Mouse (Mus musculus) adrenal gland, postnatal 25 days (tissue): Measurements from ENCODE around the gene Mfsd12. TPM values are rescaled to one million over a fixed set of nuclear protein-coding genes. Genes with fewer than 3 reads are reported as not detected.

Source experiments
- DNase-seq: peaks from one replicate; pipeline ENCODE4 v3.0.0; 2021; ENCODE audit warnings: mixed read lengths
- long read RNA-seq: library from polyadenylated mRNA; stranded (forward); transcript quantifications from one replicate; pipeline ENCODE4 v2.0.0, GENCODE M21; 2021
- total RNA-seq: library from RNA; stranded (reverse); gene quantifications from 2 replicates; pipeline ENCODE4 v1.2.3, GENCODE M21; 2021

The Mfsd12 gene
- 14.3 and 21.6 TPM in 2 replicates for total RNA-seq
- long read RNA-seq, transcript Mfsd12-201 (10 exons, 3,971 nt): major isoform, 35 of 47 reads
- long read RNA-seq, partial matches to known transcripts: 3 of 47 reads
- long read RNA-seq, other reads (novel, unspliced or antisense): 9 of 47 reads

DNA sequence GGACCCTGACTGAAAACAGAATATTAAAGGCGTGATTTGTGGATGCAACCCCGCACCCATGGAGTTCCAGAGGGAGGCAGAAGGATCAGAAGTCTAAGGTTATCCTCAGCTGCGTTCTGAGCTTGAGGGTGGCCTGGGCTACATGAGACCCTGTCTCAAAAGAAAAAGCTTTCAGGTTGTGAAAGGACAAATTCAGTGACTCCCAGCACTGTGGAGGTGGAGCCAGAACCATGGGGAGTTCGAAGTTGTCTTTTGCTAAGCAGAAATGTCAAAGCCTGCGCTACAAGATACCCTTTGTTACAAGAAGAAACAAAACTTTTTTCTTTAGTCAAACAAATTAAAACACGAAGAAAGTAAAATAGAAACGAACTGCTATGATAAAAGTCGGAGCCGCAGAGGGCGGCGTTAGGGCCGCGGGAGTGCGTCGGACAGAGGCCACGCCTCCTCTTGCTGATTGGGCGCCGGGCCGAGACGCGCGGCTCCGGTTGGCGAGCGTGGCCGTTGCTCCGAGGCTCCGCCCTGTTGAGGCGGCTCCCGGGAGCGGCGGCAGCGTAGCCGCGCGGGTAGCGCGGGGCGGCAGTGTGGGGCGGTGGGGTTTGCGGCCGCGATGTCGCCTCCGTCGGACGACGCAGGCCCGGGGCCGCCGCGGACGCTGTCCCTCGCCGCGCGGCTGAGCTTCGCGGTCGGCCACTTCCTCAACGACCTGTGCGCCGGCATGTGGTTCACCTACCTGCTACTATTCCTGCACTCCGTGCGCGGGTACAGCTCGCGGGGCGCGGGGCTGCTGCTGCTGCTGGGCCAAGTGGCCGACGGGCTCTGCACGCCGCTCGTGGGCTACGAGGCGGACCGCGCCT is at the start of gene Mfsd12:
Gene Mfsd12 (plus strand): TSS at position 501 of the 854 bp plus-strand sequence.
- DNase-seq: peak; percentile 95

DNA sequence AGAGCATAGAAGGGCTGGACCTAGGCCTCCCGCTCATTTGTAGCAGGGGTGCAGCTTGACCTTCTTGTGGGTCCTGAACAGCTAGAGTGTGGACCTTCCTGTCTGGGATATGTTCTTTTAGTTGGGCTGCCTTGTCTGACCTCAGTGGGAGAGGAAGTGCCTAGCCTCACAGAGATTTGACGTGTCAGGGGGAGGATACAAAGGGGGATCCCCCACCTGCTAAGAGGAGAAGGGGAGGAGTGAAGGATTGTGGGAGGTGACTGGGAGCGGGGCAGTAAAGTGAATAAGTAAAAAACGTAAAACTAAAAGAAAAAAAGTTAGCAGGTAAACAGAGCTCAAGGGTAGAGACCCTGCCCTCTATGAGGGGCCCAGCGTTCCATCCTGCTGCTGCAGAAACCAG is 47.7 kb upstream of the Mfsd12 start:
- no peak for DNase-seq

DNA sequence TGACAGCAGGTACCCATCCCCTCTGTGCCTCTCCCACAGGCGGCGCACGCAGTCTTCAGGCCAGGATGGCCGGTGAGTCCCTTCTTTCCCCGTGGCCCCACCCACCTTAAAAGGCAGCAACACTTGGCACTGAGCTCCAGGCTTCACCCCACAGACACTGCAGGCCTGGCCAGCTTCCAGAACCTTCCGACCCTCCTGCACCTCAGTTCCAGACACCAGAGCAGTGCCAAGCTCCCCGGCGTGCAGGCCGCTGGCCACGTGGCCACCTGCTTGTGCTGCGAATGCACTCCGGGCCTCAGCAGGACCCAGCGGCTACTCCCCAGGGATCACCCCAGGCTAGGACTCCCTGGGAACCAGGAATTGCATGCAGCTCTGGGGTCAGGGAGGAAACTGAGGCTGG is 43.7 kb upstream of the Mfsd12 start:
- no peak for DNase-seq

DNA sequence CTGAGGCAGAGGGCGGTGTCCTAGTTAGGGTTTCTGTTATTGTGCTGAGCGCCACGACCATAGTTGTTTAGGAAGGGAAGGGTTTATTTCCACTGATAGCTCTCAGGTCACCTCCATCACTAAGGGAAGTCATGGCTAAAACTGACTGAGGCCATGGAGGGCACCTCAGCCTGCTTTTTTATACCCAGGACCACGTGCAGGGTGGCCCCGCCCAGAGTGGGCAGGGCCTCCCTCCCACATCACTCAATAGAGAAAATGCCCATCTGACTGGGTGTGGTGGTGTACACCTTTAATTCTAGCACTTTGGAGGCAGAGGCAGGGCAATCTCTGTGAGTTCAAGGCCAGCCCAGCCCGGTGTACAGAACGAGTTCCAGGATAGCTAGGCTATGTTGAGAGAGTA is 43.1 kb upstream of the Mfsd12 start:
- DNase-seq: no peak

DNA sequence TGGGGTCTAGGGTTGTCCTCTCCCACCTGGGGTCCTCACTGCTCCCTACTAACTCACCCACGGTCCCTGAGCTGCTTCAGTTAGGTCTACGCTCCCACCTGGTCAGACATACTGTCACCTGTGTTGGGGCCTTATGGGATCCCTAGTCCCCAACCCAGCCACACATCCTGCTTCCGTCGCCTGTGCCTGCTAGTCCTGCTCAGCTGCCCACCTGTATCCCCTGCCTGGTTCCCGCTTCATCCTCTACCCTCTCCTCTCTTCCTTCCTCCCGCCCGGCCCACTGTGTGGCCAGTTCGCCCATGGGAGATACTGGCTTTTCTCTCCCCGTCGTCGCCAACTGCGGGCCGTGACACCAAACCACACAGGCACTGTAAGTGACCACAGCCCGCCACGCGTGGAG is 41.7 kb upstream of the Mfsd12 start:
- no peak for DNase-seq

DNA sequence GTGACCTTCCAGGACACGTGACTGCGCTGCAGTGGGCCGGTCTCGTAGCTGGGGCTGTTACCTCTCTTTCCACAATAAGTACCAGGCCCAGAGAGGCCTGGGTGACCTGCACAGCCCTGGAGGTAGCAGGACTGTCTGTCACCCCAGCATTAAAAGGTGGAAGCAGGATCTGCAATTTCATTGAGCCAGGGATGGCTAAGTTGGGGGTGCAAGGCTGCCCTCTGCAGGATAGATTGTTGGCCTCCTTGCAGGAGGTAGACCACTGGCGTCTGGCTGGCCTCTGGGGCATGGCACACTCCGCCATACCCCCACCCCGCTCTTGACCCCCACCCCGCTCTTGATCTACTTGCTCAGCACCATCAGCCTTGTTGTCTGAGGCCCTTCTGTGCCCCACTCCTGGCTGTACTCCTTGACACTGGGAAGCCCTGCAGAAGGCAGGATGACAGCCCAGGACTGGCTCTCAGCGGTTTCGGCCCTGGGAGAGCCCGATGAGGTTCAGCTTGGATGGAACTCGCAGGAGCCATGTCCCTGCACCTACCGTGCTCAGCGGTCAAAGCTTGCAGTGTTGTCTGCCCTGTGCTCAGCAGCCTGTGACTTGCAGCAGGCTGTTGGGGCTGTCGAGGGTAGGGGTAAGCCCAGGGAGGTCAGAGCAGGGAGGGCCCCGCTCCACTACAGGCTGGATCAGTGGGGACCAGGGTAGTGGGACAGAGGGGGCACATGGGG is 40.8 kb upstream of the Mfsd12 start:
- no peak for DNase-seq

DNA sequence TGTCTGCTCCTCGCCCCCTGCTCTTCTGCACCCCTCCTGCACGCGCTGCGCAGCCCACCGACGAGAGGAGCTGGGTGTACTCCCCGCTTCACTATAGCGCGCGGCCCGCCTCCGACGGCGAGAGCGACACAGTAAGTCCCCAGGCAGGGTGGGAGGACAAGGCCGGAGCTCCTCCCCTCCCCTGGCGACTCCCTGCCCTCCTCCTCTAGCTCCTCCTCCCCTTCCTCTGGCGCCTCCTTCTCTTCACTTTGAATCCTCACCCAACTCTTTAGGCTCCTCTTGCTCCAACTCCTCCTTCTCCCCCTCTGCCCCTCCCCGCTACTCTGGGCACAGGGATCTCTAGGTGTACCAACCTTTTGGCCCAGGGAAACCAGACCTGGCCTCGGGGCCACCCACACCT is 40.0 kb upstream of the Mfsd12 start:
- DNase-seq: peak; percentile 79

DNA sequence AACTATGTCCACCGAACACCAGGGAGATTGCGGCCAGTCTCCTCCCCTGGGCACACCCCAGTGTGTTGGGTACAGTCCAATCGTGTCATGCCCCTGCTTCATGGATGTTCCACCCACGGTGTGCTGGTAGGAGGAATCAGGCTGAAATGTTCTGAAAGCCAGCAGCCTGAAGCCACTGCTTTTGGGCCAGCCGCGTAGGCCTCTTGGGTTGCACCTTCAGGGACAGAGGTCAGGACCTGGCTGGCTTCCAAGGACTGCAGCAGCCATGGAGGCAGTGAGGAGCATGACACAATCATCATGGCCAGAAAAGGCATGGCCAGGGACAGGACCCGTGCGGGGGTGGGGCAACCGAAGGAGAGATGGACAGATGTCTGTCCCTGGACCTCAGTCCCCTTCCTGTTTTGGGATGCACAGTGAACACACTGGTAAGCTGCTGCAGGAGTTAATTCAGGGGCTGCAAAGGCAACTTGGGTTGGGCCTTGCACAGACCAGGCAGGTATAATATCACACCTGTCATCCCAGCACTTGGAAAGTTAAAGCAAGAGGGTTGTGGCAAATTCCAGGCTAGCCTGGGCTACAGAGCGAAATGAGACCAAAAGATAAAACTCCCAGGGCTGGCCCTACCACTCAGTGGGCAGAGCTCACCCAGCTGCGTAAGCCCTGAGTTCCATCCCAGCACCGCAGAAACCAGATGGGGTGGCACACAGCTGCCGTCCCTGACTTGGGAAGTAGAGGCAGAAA is 38.5 kb upstream of the Mfsd12 start:
- peak; percentile 78 for DNase-seq

DNA sequence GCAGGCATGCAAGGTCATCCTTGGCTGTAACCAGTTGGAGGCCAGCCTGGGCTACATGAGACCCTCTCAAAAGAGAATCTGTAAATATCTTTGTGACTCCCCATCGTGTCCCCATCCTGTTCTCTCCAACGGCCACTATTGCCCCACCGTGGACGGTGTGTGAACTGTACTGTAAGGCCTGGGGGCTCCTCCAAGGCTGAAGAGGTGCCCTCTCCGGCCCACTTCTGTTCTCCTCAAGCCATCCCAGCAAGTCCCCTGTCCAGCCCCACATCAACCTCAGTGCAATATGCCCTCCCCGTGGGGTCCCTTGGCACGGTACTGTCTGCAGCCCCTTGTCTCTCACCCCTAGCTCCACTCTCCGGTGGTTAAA is 38.0 kb upstream of the Mfsd12 start:
- no peak for DNase-seq

DNA sequence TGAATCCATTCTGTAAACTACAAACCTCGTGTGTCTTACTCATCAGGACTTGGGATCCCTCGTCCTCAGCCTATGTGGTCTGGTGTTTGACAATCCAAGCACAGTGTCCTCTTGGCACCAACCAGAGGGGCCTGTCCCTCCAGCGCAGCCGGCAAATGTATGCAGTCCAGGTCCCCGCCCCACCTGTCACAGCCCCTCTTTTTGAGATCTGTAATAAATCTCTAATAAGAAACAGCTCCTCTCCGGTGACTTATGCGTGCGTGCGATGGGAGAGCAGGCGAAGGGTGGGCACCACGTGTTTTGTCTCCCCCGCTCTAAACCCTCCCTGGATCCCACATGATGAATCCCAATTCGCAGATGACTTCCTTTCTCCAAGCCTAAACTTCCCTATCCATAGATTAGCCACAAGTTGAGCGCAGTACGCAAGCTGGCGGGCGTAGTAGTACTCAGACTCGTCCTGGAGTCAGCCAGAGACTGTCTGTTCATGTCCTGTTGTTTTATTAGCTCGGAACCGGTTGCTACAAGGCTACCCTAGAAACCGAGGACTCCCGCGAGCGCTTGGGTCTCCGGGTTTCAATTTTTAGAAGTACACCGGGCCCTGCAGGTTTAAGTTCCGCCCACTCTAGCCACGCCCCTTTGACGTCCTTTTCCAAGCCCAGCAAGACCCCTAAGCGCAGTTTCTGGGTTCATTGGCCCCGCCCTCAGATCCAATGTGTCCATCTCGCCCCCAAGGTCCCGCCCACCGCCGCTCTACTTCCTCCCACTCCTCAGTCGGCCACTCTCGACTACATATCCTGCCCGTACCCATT is 37.3 kb upstream of the Mfsd12 start:
- peak; percentile 93 for DNase-seq

DNA sequence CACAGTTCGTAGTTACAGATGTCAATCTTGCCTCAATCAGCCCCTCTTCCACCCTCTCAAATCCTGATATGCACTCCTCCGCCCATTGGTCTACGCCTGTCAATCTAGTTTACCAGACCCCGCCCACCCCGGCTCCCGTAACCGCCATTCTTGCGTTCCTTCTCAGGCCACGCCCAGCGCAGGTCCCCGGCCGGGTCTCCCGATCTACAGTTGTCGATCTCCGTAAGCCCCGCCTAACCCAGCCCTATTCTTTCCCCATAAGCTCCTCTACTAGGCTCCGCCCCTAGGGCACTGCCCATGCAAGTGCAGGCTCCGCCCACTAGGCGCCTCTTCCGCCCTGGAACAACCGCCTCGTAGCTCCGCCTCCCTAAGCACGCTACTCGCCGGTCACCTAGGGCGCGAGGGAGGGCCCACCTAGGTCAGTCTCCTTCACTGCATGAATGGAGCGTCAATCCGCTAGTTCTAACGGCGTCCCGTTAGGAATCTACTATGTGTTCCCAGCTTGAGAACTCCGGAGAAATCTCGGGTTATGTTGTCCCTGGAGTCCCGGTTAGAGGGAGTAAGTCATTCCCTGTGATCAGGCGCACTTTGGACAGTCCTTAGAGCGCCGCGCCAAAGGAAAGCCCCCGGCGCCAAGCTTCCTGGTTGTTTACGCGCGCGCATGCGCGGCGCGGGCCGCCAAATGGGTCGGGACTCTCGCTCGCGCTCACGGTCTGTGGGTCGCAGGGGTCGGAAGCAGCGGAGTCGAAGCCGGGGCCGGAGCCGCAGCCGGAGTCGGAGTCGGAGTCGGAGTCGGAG is 36.5 kb upstream of the Mfsd12 start, which contains the start of gene Cactin:
Gene Cactin (plus strand): TSS at position 554 of the 798 bp plus-strand sequence.
- peak; percentile 99 for DNase-seq

DNA sequence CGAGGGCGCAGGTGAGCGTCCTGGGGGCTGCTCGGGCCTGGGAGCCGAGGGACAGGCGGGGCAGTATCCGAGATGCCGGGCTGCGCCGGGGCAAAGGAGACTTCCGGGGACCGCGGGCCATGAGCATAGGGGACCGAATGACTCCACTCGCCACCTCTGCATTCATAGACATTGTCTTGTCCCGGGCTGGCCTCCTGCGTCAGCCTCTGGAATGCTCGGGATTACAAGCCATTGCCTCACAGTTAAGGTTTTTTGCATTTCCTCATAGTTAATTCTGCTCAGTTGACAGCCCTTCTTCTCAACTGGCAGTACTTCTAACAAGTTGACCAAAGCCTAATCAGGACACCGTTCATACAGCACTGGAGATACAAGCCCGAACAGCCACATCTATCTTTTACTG is 35.9 kb upstream of the Mfsd12 start:
- no peak for DNase-seq

DNA sequence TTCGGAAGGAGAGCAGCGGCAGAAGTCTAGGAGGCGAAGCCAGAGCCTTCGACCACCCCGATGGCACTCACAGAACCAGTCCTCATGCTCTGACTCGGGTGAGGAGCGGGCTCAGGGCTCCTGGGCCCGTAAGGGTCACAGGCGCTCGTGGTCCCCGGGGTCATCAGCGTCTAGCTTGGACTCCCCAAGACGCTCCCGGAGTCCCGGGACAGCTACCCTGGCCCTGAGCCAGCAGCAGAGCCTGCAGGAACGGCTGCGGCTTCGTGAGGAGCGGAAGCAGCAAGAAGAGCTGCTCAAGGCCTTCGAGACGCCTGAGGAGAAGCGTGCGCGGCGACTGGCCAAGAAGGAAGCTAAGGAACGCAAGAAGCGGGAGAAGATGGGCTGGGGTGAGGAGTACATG is 34.8 kb upstream of the Mfsd12 start:
- DNase-seq: no peak

DNA sequence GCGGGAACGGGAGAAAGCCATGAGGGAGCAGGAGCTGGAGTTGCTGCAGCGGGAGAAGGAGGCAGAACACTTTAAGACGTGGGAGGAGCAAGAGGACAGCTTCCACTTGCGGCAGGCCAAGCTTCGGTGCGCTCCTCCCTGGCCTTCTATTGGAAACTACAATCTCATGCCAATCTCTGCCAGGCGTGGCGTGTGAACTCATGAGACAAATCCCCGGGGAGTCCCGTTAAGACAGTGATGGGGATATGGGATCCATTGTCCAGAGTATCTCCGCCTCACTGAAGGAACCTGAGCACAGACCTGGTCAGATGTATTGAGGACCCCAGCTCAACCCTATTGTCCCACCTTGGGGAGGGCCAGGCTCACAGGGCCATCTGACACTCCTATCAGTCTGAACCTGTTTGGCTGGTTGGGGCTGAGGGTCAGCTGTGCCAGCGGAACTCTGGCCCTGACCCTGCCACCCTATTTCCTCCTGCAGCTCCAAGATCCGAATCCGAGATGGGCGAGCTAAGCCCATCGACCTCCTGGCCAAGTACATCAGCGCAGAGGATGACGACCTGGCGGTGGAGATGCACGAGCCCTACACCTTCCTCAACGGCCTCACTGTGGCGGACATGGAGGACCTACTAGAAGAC is 34.0 kb upstream of the Mfsd12 start:
- no peak for DNase-seq

DNA sequence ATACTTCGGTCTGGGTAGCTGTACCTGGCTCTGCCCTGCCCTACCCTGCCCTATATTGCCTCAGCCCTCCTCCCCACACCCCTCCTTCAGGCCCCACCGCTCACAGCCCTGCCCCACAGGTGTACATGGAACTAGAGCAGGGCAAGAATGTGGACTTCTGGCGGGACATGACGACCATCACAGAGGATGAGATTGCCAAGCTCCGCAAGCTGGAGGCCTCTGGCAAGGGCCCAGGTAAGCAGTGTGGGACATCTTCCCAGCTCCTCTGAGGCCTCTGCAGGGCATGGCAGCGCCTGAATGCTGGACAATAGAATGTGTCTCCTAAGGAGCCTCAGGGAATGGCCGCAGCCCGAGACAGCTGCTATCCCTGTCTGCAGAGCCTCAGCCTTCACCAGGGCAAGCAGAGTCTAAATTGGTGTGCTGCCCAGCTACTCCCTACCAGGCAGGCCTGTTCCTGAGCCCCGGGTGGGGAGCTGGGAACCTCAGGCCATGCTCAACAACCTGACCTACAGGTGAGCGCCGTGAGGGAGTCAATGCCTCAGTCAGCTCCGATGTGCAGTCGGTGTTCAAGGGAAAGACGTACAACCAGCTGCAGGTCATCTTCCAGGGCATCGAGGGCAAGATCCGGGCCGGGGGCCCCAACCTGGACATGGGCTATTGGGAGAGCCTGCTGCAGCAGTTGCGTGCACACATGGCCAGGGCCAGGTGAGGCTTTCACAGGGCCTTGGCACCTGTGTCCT is 33.3 kb upstream of the Mfsd12 start:
- DNase-seq: no peak

DNA sequence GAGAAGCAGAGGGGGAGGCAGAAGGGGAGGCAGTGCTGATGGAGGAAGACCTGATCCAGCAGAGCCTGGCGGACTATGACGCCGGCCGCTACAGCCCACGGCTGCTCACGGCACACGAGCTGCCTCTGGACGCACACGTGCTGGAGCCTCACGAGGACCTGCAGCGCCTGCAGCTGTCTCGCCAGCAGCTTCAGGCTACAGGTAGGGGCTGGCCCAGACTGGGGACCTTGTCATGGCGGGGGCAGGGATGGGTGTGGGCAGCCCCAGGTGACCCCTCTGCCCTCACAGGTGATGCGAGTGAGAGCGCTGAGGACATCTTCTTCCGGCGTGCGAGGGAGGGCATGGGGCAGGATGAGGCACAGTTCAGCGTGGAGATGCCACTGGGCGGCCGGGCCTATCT is 32.1 kb upstream of the Mfsd12 start:
- DNase-seq: no peak

DNA sequence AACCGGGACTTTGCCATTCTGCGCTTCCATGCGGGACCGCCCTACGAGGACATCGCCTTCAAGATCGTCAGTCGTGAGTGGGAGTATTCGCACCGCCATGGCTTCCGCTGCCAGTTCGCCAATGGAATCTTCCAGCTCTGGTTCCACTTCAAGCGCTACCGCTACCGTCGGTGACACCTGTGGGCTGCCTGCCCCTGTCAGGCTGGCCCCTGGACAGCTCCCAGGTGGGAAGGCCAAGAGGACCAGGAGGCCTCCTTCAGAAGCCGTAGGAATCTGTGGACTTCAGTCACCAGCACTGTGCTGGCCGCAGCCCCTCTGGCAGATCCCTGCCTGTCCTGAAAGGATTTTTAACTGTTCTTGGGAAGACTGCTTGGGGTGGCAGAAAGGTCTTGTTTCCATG is 31.5 kb upstream of the Mfsd12 start:
- no peak for DNase-seq

DNA sequence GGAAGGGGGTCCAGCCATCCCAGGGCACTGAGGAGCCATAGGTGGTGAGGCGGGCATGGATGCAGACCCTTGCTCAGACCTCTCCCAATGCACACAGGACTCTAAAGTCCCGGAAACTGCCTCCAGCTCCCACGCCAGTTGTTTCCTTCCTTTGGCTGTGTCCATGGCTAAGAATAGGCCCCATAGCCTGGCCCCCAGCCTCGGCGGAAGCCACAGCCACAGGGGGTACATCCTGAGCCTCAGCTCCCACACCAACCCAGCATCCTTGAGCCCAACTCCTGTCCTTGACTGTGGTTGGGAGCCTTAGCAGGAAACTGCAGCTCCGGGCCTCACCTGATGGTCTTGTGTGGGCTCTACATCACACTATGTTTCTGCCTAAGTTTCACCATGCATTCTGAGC is 30.4 kb upstream of the Mfsd12 start:
- peak; percentile 52 for DNase-seq

DNA sequence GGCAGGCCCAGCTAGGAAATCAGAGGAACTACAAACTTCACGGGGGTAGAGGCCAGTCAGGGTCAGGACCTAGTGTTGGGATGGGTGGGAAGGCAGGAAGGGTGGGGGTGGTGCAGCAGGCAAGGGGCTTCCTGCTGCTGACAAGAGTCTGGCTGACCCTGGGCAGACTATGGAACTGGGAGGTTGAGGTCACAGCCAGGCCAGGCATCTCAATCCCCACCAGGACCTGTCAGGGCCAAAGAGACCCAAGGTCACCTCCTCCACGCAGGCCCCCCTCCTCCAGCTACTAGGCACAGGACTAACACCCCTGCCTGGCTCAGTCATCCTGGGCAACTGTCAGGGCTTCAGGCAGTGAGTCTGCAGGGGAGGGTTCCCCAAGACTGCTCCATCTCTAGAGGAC is 29.3 kb upstream of the Mfsd12 start:
- peak; percentile 50 for DNase-seq

DNA sequence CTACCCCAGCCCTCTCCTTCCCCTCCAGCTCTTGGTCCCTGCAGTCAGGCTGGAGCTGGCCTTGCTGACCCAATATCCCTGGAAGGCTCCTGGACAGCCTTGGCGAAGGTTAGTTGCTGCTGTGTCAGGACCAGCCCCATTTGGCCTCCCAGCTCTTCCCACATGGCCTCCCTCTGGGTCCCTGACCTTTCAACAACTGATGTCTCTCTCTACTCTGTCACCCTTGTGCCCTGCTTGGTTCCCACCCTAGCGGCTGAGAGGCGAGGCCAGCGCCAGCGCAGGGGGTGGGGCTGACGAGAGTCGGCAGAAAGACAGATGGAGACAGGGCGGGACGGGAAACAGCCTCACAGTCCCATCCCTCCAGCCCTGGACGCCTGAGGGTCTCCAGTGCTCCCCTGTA is 28.9 kb upstream of the Mfsd12 start, which contains the start of gene Tbxa2r:
Gene Tbxa2r (plus strand): TSS at position 346 of the 400 bp plus-strand sequence.
- DNase-seq: peak; percentile 85
